Comparison of ENCODE assay signal across 13 mouse cellular contexts in genomic region chr19:16386514-16386913, GRCm38 (mm10). TPM values are rescaled to one million over a fixed set of nuclear protein-coding genes. Genes with fewer than 3 reads are reported as not detected.
DNase-seq lines count a peak whose midpoint lies in the region; ATAC-seq lines count a peak whose summit lies in the region.
"Had no signal": no experiment of that assay in that cellular context is flagged by ENCODE, and none has a peak within 500 bp of the region (broad histone marks: within the 10 kb centered on the region; RNA-seq: fewer than 3 reads in every experiment).

No protein-coding gene starts in this region.

- ATAC-seq in erythroid progenitor cell, adult 5-6 weeks (replicated peaks; ENCODE audit: low FRiP score, poor library complexity, severe bottlenecking) = no peak

- H3K36me3 ChIP-seq in midbrain, embryonic 10.5 days = peaks cover 29% of the 10 kb centered on the region

- intact Hi-C loops in heart, postnatal 10 days (cut with DNase I) = no loop called here

- DNase-seq in adrenal gland, adult (ENCODE audit: inconsistent age in 2 of 2, low spot score in 1 of 2) = peak; percentile 61 to 70
- DNase-seq in adrenal gland, postnatal 4 days (ENCODE audit: low spot score in 2 of 2) = no peak
- DNase-seq in heart, postnatal 10 days = peak; percentile 27 to 43
- no peak for DNase-seq in heart, adult 8-10 months (ENCODE audit: low spot score)
- peak; percentile 34 for DNase-seq in urinary bladder, postnatal 14 days (ENCODE audit: low spot score)
- no peak for DNase-seq in urinary bladder, adult 18-20 months (ENCODE audit: low spot score in 2 of 2)
- no peak for DNase-seq in midbrain, embryonic 10.5 days (ENCODE audit: low spot score)
- DNase-seq: kidney, adult 11 months had no signal

- 86% methylated on average over 6 of the region's 6 CpGs for WGBS in midbrain, embryonic 10.5 days

- H3K27ac ChIP-seq in midbrain, embryonic 10.5 days (replicated peaks) = no peak overlapping the region
- H3K27ac ChIP-seq: forebrain, embryonic 10.5 days; liver, embryonic 14.5 days; midbrain, embryonic 12.5 days; neural tube, embryonic 12.5 days had no signal

- no peaks in the 10 kb centered on the region for H3K27me3 ChIP-seq in midbrain, embryonic 10.5 days (ENCODE audit: low read depth, poor library complexity, severe bottlenecking)
- H3K27me3 ChIP-seq: midbrain, embryonic 12.5 days; neural tube, embryonic 12.5 days had no signal

- peaks cover 12% of the 10 kb centered on the region for H3K4me1 ChIP-seq in midbrain, embryonic 10.5 days

- H3K4me3 ChIP-seq in midbrain, embryonic 10.5 days = no peak overlapping the region
- H3K4me3 ChIP-seq: forebrain, embryonic 10.5 days; midbrain, embryonic 12.5 days; neural tube, embryonic 12.5 days had no signal

- no peaks in the 10 kb centered on the region for H3K9me3 ChIP-seq in midbrain, embryonic 10.5 days (replicated peaks)
- H3K9me3 ChIP-seq: forebrain, embryonic 10.5 days; midbrain, embryonic 12.5 days; neural tube, embryonic 12.5 days had no signal

RNA-seq across cellular contexts. Expression of gene Gna14, which starts 49.0 kb away (rescaled TPM):
- total RNA-seq in adrenal gland, postnatal 4 days (2021) = 10 to 100 TPM; 21.8 to 24.8 TPM
- total RNA-seq in heart, postnatal 10 days (2021) = under 1 TPM; 0.42 to 0.43 TPM
- under 1 TPM; 0.23 to 0.59 (median 0.39) TPM for total RNA-seq in heart, adult 8-10 months (2022)
- total RNA-seq in erythroid progenitor cell, adult 5-6 weeks (2015; ENCODE audit: low replicate concordance) = 0.36 TPM in 1 of 2 replicates, not detected in the other
- total RNA-seq in erythroid progenitor cell, adult 5-6 weeks (2017; ENCODE audit: low replicate concordance) = 0.51 TPM in 1 of 2 replicates, not detected in the other
- 0.19 and 0.58 TPM in 2 replicates for polyA plus RNA-seq in midbrain, embryonic 10.5 days (2016; fragmentation: Nextera tagmentation; extraction: Ambion mirVana)

Comparison
In these comparisons a context has a peak if more than half of its experiments do, and no peak if none do; other contexts are left out.
1. DNase-seq: peak in adrenal gland, adult (2 of 2), heart, postnatal 10 days (2 of 2) and urinary bladder, postnatal 14 days (single experiment); none in adrenal gland, postnatal 4 days (0 of 2), heart, adult 8-10 months (single experiment), urinary bladder, adult 18-20 months (0 of 2) and midbrain, embryonic 10.5 days (single experiment).
2. RNA of gene Gna14, which starts 49.0 kb away (total RNA-seq): 21.8 to 24.8 TPM in adrenal gland, postnatal 4 days; 0.23 to 0.59 TPM in heart, adult 8-10 months, 0.42 to 0.43 TPM in heart, postnatal 10 days and 0.36 to 0.51 TPM in erythroid progenitor cell, adult 5-6 weeks; every median in the first group is over 10 times any median in the second.